Mouse (Mus musculus): Measurements from ENCODE around the gene Anxa2. TPM values are rescaled to one million over a fixed set of nuclear protein-coding genes. Genes with fewer than 3 reads are reported as not detected.

Gene Anxa2
- polyA plus RNA-seq, 1 experiment: 791 TPM

- no peak overlapping the region for H3K27ac ChIP-seq (ENCODE audit: insufficient read depth, low read depth, low read length)
- no peak overlapping the region for H3K4me3 ChIP-seq (ENCODE audit: low read depth, low read length)
- H3K36me3 ChIP-seq (ENCODE audit: control insufficient read depth, insufficient read depth, low read length): peaks cover 91% of the 10 kb centered on the region
- H3K27me3 ChIP-seq (ENCODE audit: control insufficient read depth, insufficient read depth, low read length): no peaks in the 10 kb centered on the region
- no peak for TF ChIP-seq POLR2A (IDR thresholded peaks at IDR 0.05; ENCODE audit: low read depth, low read length)
- TF ChIP-seq CTCF (IDR thresholded peaks at IDR 0.05; ENCODE audit: extremely low read depth, insufficient read length, insufficient replicate concordance, low read depth, low read length): no peak
- 86% methylated on average over 12 of the region's 12 CpGs for WGBS
- no peaks in the 10 kb centered on the region; the same call in 1 of the 2 replicates for H3K4me1 ChIP-seq (ENCODE audit: control insufficient read depth, insufficient read depth, insufficient read length, low read length)
These were observed 30.4 kb downstream of the Anxa2 start for GRCm38 (mm10) chr9:69483811-69484210.

DNA sequence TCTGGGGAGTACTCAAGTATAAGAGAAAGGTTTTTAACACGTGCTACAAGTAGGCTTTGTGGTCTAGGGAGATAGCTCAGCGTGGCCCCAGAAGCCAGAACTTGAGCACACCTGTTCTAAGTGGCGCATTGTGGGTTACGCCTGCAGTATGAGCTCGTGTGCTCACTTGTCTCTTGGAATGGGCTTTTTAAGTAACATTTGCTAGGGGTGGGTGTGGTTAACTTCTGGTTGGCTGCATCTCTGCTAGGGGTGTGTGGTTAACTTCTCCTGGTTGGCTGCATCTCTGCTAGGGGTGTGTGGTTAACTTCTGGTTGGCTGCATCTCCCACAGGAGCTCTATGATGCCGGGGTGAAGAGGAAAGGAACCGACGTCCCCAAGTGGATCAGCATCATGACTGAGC is 32.7 kb downstream of the Anxa2 start:
- 66% methylated on average over 8 of the region's 8 CpGs for WGBS
- Histone ChIP-seq H3K27me3 (ENCODE audit: control insufficient read depth, insufficient read depth, low read length) (no peaks in the 10 kb centered on the region), H3K4me3 (ENCODE audit: low read depth, low read length) (no peak overlapping the region), H3K27ac (ENCODE audit: insufficient read depth, low read depth, low read length) (no peak overlapping the region), H3K36me3 (ENCODE audit: control insufficient read depth, insufficient read depth, low read length) (peaks cover 95% of the 10 kb centered on the region), H3K4me1 (ENCODE audit: control insufficient read depth, insufficient read depth, insufficient read length, low read length) (no peaks in the 10 kb centered on the region; the same call in 1 of the 2 replicates)
- TF ChIP-seq POLR2A (IDR thresholded peaks at IDR 0.05; ENCODE audit: low read depth, low read length) (no peak), CTCF (IDR thresholded peaks at IDR 0.05; ENCODE audit: extremely low read depth, insufficient read length, insufficient replicate concordance, low read depth, low read length) (no peak)

DNA sequence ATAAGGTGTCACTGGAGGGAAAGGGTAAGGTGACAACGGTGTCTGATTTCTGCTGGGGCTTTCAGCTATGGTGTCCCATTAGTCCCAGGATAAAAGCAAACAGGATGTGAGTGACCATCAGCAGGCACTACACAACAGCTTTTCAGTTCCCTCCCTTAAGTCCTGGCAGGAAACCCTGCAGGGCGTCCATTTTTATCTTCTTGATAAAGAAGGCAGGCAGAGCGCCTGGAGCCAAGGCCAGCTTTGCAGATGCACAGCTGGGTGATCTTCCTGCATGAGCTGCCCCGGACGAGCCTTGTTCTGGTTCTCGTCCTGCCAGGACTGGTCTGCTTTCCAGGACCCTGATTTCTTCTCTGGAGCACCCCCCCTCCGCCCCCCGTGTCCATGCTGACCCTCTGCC is 35.1 kb downstream of the Anxa2 start:
- H3K36me3 ChIP-seq (ENCODE audit: control insufficient read depth, insufficient read depth, low read length): peaks cover 93% of the 10 kb centered on the region
- 66% methylated on average over 8 of the region's 8 CpGs for WGBS
- H3K27me3 ChIP-seq (ENCODE audit: control insufficient read depth, insufficient read depth, low read length): no peaks in the 10 kb centered on the region
- no peak overlapping the region for H3K27ac ChIP-seq (ENCODE audit: insufficient read depth, low read depth, low read length)
- no peaks in the 10 kb centered on the region; the same call in 1 of the 2 replicates for H3K4me1 ChIP-seq (ENCODE audit: control insufficient read depth, insufficient read depth, insufficient read length, low read length)
- no peak for TF ChIP-seq CTCF (IDR thresholded peaks at IDR 0.05; ENCODE audit: extremely low read depth, insufficient read length, insufficient replicate concordance, low read depth, low read length)
- no peak for TF ChIP-seq POLR2A (IDR thresholded peaks at IDR 0.05; ENCODE audit: low read depth, low read length)
- H3K4me3 ChIP-seq (ENCODE audit: low read depth, low read length): no peak overlapping the region

DNA sequence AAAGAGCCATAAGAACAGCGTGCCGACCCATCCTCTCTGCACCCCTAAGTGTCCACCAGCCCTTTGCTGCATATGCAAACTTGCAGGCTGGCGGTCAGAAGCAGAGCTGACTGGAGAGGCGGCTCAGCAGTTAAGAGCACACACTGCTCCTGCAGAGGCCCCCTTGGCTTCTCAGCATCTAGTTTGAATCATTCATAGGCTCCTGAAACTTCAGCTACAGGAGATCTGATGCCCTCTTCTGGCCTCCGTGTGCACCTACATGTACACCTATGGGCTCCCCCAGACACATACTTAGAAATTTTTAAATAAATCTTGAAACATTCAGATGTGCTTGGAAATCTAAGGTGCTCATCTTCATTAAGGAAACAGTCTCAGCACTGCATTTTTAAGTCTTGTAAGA is 35.6 kb downstream of the Anxa2 start:
- no peak overlapping the region for H3K4me3 ChIP-seq (ENCODE audit: low read depth, low read length)
- H3K36me3 ChIP-seq (ENCODE audit: control insufficient read depth, insufficient read depth, low read length): peaks cover 89% of the 10 kb centered on the region
- H3K27me3 ChIP-seq (ENCODE audit: control insufficient read depth, insufficient read depth, low read length): no peaks in the 10 kb centered on the region
- no peak overlapping the region for H3K27ac ChIP-seq (ENCODE audit: insufficient read depth, low read depth, low read length)
- TF ChIP-seq POLR2A (IDR thresholded peaks at IDR 0.05; ENCODE audit: low read depth, low read length) (no peak), CTCF (IDR thresholded peaks at IDR 0.05; ENCODE audit: extremely low read depth, insufficient read length, insufficient replicate concordance, low read depth, low read length) (peak; percentile 28; the same call in 1 of the 2 replicates)
- H3K4me1 ChIP-seq (ENCODE audit: control insufficient read depth, insufficient read depth, insufficient read length, low read length): no peaks in the 10 kb centered on the region; the same call in 1 of the 2 replicates
- WGBS: 71% methylated on average over 5 of the region's 5 CpGs

DNA sequence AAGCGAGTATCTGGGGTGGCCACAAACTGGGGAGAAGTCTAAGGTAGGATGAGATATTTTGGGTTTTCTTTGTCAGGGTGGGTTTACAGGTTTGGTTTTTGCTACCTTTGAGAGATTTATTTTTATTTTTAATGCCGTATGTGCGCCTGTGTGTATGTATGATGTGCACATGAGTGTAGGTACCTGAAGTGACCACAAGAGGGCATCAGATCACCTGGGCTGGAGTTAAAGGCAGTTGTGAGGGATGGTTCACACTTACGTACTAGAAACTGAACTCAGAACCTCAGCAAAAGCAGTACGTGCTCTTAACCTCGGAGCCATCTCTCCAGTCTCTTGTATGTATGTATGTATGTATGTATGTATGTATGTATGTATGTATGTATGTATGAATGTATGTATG is 39.4 kb downstream of the Anxa2 start:
- Histone ChIP-seq H3K4me3 (ENCODE audit: low read depth, low read length) (no peak overlapping the region), H3K4me1 (ENCODE audit: control insufficient read depth, insufficient read depth, insufficient read length, low read length) (no peaks in the 10 kb centered on the region; the same call in 1 of the 2 replicates), H3K36me3 (ENCODE audit: control insufficient read depth, insufficient read depth, low read length) (peaks cover 51% of the 10 kb centered on the region), H3K27ac (ENCODE audit: insufficient read depth, low read depth, low read length) (no peak overlapping the region), H3K27me3 (ENCODE audit: control insufficient read depth, insufficient read depth, low read length) (no peaks in the 10 kb centered on the region)
- WGBS: 96% methylated on average over 6 of the region's 6 CpGs
- TF ChIP-seq POLR2A (IDR thresholded peaks at IDR 0.05; ENCODE audit: low read depth, low read length): no peak
- no peak for TF ChIP-seq CTCF (IDR thresholded peaks at IDR 0.05; ENCODE audit: extremely low read depth, insufficient read length, insufficient replicate concordance, low read depth, low read length)

GRCm38 (mm10) chr9:69502504-69502903 is 49.1 kb downstream of the Anxa2 start:
- peak; percentile 73; the same call in 1 of the 2 replicates for TF ChIP-seq CTCF (IDR thresholded peaks at IDR 0.05; ENCODE audit: extremely low read depth, insufficient read length, insufficient replicate concordance, low read depth, low read length)
- TF ChIP-seq POLR2A (IDR thresholded peaks at IDR 0.05; ENCODE audit: low read depth, low read length): no peak
- Histone ChIP-seq H3K4me3 (ENCODE audit: low read depth, low read length) (no peak overlapping the region), H3K4me1 (ENCODE audit: control insufficient read depth, insufficient read depth, insufficient read length, low read length) (no peaks in the 10 kb centered on the region), H3K27me3 (ENCODE audit: control insufficient read depth, insufficient read depth, low read length) (no peaks in the 10 kb centered on the region; the same call in 1 of the 2 replicates), H3K27ac (ENCODE audit: insufficient read depth, low read depth, low read length) (no peak overlapping the region), H3K36me3 (ENCODE audit: control insufficient read depth, insufficient read depth, low read length) (no peaks in the 10 kb centered on the region)
- WGBS: 29% methylated on average over 6 of the region's 6 CpGs

GRCm38 (mm10) chr9:69505611-69506010 is 52.2 kb downstream of the Anxa2 start:
- Histone ChIP-seq H3K36me3 (ENCODE audit: control insufficient read depth, insufficient read depth, low read length) (no peaks in the 10 kb centered on the region), H3K4me1 (ENCODE audit: control insufficient read depth, insufficient read depth, insufficient read length, low read length) (no peaks in the 10 kb centered on the region), H3K4me3 (ENCODE audit: low read depth, low read length) (no peak overlapping the region), H3K27ac (ENCODE audit: insufficient read depth, low read depth, low read length) (no peak overlapping the region), H3K27me3 (ENCODE audit: control insufficient read depth, insufficient read depth, low read length) (no peaks in the 10 kb centered on the region; the same call in 1 of the 2 replicates)
- 12% methylated on average over 7 of the region's 7 CpGs for WGBS
- TF ChIP-seq POLR2A (IDR thresholded peaks at IDR 0.05; ENCODE audit: low read depth, low read length) (no peak), CTCF (IDR thresholded peaks at IDR 0.05; ENCODE audit: extremely low read depth, insufficient read length, insufficient replicate concordance, low read depth, low read length) (no peak)

Data from small intestine, adult 2 months (tissue).